Mouse (Mus musculus) erythroblast, embryonic 14.5 days (primary cell): ENCODE measurements around the gene Gm5767. TPM values are rescaled to one million over a fixed set of nuclear protein-coding genes. Genes with fewer than 3 reads are reported as not detected.
"Not testable (repeated sequence)": the region's sequence is repeated elsewhere in the genome, so short reads cannot be mapped to it uniquely, and the experiment has no call there.

Experiments
- H3K27me3 ChIP-seq: 2 replicates; pipeline ENCODE4 v1.6.1; 2012; ENCODE audit warnings: inconsistent platforms; ENCODE audit not compliant: control insufficient read depth
- H3K36me3 ChIP-seq: 2 replicates; pipeline ENCODE4 v1.6.1; 2012; ENCODE audit warnings: mild to moderate bottlenecking, inconsistent platforms; ENCODE audit not compliant: control insufficient read depth
- H3K4me1 ChIP-seq: 2 replicates; pipeline ENCODE4 v1.6.1; 2012; ENCODE audit warnings: inconsistent platforms; ENCODE audit not compliant: control insufficient read depth
- H3K4me3 ChIP-seq: replicated peaks from 2 replicates; pipeline ENCODE3; 2012; ENCODE audit warnings: moderate library complexity, mild to moderate bottlenecking, inconsistent platforms
- H3K9me3 ChIP-seq: 2 replicates; pipeline ENCODE4 v1.6.1; 2012; ENCODE audit warnings: low read length, inconsistent platforms, mixed read lengths; ENCODE audit not compliant: control insufficient read depth
- GATA1 ChIP-seq: IDR thresholded peaks from 2 replicates; pipeline ENCODE4 v1.6.1; 2012; ENCODE audit warnings: low read length, inconsistent platforms, mixed read lengths
- TAL1 ChIP-seq: IDR thresholded peaks from 3 replicates; pipeline ENCODE4 v1.6.1; 2012; ENCODE audit warnings: low read length, inconsistent platforms, mixed read lengths
- polyA plus RNA-seq: library from polyadenylated mRNA; stranded (reverse); fragments of >175 nt; gene quantifications from 2 replicates; pipeline ENCODE4 v1.2.3, GENCODE M21; 2012

Gene Gm5767
- polyA plus RNA-seq, 1 experiment, result not detected

DNA sequence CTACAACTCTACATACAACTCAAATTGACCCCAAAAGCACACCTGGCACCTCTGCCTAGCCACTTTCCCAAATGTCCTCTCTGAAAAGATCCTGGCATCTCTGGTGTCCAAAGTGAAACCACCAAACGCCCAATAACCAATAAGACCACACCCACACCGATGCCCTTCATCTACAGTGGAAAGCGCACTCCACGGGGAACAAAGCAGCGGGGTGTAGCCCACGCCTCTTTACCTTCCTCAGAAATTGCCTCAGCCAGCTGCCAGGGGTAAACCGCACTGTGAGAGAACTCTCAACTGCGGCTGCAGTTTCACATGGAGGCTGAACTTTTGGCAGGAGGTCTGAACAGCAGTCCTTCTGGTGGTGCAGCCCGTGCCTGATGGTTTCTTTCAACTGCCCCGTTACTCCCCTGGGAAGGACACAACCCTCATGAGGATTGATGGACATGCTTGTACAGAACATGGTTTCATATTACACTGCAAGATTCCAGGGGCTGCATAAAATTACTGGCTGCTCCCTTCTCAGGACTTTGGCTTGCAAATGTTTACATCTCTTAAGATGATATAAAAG is 35.0 kb downstream of the Gm5767 start:
- no peaks in the 10 kb centered on the region for H3K9me3 ChIP-seq
- H3K36me3 ChIP-seq, result peaks cover 100% of the 10 kb centered on the region
- no peak for TF ChIP-seq GATA1
- TF ChIP-seq TAL1, result no peak
- H3K27me3 ChIP-seq, result no peaks in the 10 kb centered on the region
- H3K4me3 ChIP-seq, result no peak overlapping the region
- peaks cover 64% of the 10 kb centered on the region for H3K4me1 ChIP-seq

DNA sequence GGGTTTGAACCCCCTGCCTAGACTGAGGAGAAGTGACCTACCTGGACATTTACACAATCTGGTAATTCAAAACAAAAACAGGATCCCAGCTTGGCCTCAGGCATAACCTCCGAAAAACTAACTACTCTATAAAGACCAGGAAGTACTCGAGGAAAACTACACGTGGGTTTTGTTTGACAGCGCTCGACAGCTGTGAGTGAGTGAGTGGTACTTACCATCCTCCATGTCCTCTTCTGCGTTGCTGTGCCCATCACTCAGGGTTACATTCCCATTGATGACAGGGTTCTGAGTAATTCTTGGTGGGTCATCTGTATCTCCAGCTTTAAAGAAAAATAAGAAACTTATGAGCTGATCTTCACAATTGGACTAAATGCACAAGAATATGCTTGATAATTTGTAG is 35.7 kb downstream of the Gm5767 start:
- Histone ChIP-seq H3K4me3 (no peak overlapping the region), H3K4me1 (peaks cover 67% of the 10 kb centered on the region), H3K9me3 (no peaks in the 10 kb centered on the region), H3K36me3 (peaks cover 100% of the 10 kb centered on the region), H3K27me3 (no peaks in the 10 kb centered on the region)
- TF ChIP-seq TAL1, result no peak
- TF ChIP-seq GATA1, result no peak

DNA sequence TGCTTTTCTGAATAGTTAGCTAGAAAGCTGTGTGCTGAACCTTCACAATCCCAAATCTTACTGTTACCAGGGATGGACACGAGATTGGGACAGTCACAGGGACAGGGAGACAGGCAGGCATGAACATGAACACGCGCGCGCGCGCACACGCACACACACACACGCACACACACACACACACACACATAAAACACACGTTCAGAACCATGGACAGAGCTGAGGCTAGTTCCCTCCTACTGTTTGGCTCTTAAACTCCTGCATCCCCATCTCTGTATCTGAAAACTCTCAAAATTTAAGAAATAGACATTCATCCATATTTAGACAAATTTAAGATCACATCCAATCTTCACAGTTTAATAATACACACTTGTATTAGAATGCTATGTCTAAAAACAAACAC is 37.2 kb downstream of the Gm5767 start:
- Histone ChIP-seq H3K4me3 (no peak overlapping the region), H3K9me3 (no peaks in the 10 kb centered on the region), H3K27me3 (no peaks in the 10 kb centered on the region), H3K4me1 (peaks cover 72% of the 10 kb centered on the region), H3K36me3 (peaks cover 100% of the 10 kb centered on the region)
- TF ChIP-seq TAL1 (no peak), GATA1 (no peak)

DNA sequence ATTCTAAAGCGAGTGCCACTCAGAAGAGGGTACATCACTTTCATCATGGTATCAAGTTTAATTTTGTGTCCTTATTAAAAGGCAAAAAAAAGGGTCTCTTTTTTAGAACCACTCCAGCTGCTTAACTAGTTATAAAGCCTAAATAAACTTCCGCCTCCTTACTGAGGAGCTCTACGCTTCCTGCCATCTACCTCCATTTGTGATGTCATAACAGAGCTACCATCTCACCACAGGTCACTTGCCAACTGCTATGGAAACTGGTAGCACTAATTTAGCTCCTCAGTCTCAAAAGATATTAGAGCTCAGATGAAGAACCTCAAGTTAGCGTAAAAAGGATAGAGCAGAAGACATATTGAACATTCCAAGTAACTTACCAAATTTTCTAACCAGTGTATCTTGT is 39.9 kb downstream of the Gm5767 start:
- TF ChIP-seq TAL1, result no peak
- TF ChIP-seq GATA1, result no peak
- no peak overlapping the region for H3K4me3 ChIP-seq
- H3K4me1 ChIP-seq, result peaks cover 77% of the 10 kb centered on the region
- H3K36me3 ChIP-seq, result peaks cover 100% of the 10 kb centered on the region
- H3K27me3 ChIP-seq, result no peaks in the 10 kb centered on the region
- no peaks in the 10 kb centered on the region for H3K9me3 ChIP-seq

DNA sequence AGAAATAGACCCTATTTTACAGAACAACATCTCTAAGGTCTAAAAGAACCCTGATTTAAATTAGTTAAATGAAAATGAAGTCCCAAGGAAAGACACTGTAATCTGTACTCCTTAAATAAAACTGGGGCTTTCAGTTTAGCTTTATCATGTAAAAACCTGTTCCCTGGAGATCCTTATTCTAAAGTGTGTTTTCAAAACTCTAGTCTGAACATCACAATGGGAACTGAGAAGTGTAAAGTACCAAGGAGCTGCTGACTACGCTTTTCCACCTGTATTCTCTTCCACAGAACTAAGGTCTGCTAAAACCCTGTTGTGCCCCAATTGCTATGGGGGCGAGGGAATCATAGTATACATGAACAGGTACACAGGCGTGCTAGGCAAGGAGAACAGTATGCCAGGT is 43.5 kb downstream of the Gm5767 start:
- H3K27me3 ChIP-seq, result no peaks in the 10 kb centered on the region
- peaks cover 99% of the 10 kb centered on the region for H3K36me3 ChIP-seq
- peaks cover 90% of the 10 kb centered on the region for H3K4me1 ChIP-seq
- no peak overlapping the region for H3K4me3 ChIP-seq
- H3K9me3 ChIP-seq, result no peaks in the 10 kb centered on the region
- TF ChIP-seq GATA1 (no peak), TAL1 (no peak)

DNA sequence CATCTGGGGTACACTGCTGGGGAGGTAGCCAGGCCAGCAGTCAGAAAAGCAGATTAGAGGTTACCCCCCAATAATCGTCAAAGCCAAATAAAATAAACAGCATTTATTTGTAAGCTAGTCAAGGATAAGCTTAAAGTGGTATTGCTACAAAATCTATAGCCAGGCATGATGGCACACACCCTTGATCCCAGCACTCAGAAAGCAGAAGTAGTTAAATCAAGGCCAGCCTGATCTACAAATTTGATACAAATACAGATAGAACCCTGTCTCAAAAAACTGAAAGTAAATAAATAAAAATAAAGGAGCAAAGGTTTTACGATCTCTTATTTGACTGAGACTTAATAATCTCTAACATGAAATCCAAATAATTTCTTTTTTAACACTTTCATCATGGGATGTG is 45.2 kb downstream of the Gm5767 start:
- Histone ChIP-seq H3K4me3 (no peak overlapping the region), H3K27me3 (no peaks in the 10 kb centered on the region), H3K9me3 (no peaks in the 10 kb centered on the region), H3K36me3 (peaks cover 99% of the 10 kb centered on the region), H3K4me1 (peaks cover 90% of the 10 kb centered on the region)
- TF ChIP-seq GATA1 (no peak), TAL1 (no peak)

DNA sequence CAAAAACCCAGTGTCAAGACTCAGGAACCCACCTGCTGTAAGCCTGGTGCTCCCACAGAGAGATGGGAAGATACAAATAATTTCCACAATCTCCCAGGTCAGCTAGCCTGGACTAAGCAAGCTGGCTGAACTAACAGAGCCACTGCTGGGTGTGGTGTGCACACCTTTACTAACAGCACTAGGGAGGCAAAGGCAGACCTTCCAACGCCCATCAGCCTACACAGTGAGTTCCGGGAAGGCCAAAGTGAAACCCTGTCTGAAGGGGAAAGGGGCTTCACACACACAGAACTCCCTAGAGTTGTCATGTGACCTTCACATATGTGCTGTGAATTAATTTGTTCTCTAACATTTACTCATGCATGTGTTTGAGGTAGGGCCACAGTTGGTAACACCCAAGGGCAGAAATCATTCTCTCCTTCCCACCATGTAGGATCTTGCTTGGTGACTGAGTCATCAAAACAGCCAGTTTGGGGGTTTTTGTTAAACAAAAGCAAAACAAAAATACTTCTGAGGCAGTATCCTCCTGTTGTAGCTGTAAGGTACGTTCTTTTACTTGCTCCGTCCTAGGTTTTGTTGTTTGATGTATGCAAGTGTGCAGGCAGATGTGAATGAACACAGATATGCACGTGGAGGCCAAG is 47.7 kb downstream of the Gm5767 start:
- no peak overlapping the region for H3K4me3 ChIP-seq
- H3K27me3 ChIP-seq, result no peaks in the 10 kb centered on the region
- peaks cover 98% of the 10 kb centered on the region for H3K36me3 ChIP-seq
- peaks cover 89% of the 10 kb centered on the region for H3K4me1 ChIP-seq
- TF ChIP-seq TAL1 (no peak), GATA1 (no peak)
- no peaks in the 10 kb centered on the region for H3K9me3 ChIP-seq

DNA sequence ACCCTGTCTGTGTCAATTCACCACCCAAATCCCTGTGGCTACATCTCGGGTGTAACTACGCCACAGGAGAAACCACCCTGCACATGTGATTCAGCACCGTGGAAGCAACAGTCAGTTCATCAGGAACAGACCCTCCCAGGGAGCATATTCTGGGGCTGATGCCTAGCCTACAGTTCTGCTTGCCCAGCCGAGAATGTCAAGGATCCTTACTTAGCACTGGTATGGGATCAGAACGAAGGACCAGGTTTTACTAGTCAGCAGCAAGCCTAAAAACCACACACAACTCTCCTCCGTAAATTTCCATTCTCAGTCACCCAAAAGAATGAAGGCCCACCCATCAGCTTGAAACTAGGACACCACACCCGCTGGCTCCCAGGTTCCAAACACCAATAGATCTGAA is 51.1 kb downstream of the Gm5767 start:
- TF ChIP-seq GATA1 (no peak), TAL1 (no peak)
- H3K36me3 ChIP-seq, result peaks cover 98% of the 10 kb centered on the region
- H3K4me3 ChIP-seq, result peak overlapping the region; percentile 31
- H3K4me1 ChIP-seq, result peaks cover 88% of the 10 kb centered on the region
- no peaks in the 10 kb centered on the region for H3K9me3 ChIP-seq
- H3K27me3 ChIP-seq, result no peaks in the 10 kb centered on the region

DNA sequence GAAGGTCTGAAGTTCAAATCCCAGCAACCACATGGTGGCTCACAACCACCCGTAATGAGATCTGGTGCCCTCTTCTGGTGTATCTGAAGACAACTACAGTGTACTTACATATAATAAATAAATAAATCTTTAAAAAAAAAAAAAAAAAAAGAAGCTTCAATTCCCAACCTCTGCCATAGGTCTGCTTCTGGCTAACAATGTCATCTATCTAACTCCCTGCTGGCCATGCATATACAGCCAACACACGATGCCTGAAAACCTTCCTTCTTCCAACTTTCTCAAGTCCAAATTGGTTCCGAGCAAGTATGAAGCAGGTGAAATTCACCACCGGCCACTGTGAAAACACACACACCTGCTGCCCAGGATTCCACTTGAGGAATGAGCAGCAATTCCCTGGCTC is 51.9 kb downstream of the Gm5767 start:
- not testable (repeated sequence) for H3K27me3 ChIP-seq, H3K9me3 ChIP-seq, H3K4me3 ChIP-seq
- Histone ChIP-seq H3K4me1 (peaks cover 81% of the 10 kb centered on the region), H3K36me3 (peaks cover 98% of the 10 kb centered on the region)

Other genes starting within 250 kb of the Gm5767 start
- 0.87 and 1.4 TPM in 2 replicates for gene Mettl22, start 210.0 kb upstream of the Gm5767 start, polyA plus RNA-seq
- gene Abat, start 167.3 kb upstream of the Gm5767 start, polyA plus RNA-seq, result 0.06 and 0.21 TPM in 2 replicates
- gene Pmm2, start 43.1 kb upstream of the Gm5767 start, polyA plus RNA-seq, result 1.6 and 2.7 TPM in 2 replicates
- 0.31 and 0.35 TPM in 2 replicates for gene Tmem186, start 43.1 kb upstream of the Gm5767 start, polyA plus RNA-seq
- 30.7 and 31.2 TPM in 2 replicates for gene Carhsp1, start 8.6 kb upstream of the Gm5767 start, polyA plus RNA-seq
- gene Usp7, start 111.5 kb downstream of the Gm5767 start, polyA plus RNA-seq, result 6.0 and 6.8 TPM in 2 replicates
- gene 1810013L24Rik, start 149.3 kb downstream of the Gm5767 start, polyA plus RNA-seq, result 1.8 and 2.1 TPM in 2 replicates